Mouse (Mus musculus) B cell, adult 62 days (primary cell): ENCODE measurements around the gene A430089I19Rik. TPM values are rescaled to one million over a fixed set of nuclear protein-coding genes. Genes with fewer than 3 reads are reported as not detected.

Experiments used
- total RNA-seq: library from RNA; stranded (reverse); gene quantifications from 4 replicates; pipeline ENCODE4 v1.2.4, GENCODE M21; 2023

Gene A430089I19Rik
- not detected in 4 replicates for total RNA-seq

GRCm38 (mm10) chr5:94306696-94307095 is at the start of gene A430089I19Rik:
Gene A430089I19Rik, minus strand, starts transcription at chr5:94306796.

GRCm38 (mm10) chr5:94339449-94339848 is 32.9 kb upstream of the A430089I19Rik start, which contains the start of gene AA792892:
Gene AA792892, plus strand, starts transcription at chr5:94339749.

GRCm38 (mm10) chr5:94314135-94314534 is 7.5 kb upstream of the A430089I19Rik start, which contains the start of gene Gm6502:
Gene Gm6502, plus strand, starts transcription at chr5:94314435.

Other genes with a start within 250 kb of the A430089I19Rik start
- not detected in 4 replicates for gene BC061212, start 236.3 kb downstream of the A430089I19Rik start, total RNA-seq
- not detected in 4 replicates for gene Gm6351, start 230.4 kb downstream of the A430089I19Rik start, total RNA-seq
- not detected in 4 replicates for gene Gm3106, start 88.8 kb downstream of the A430089I19Rik start, total RNA-seq
- gene Gm6502, start 7.6 kb upstream of the A430089I19Rik start, total RNA-seq: not detected in 4 replicates
- gene AA792892, start 33.0 kb upstream of the A430089I19Rik start, total RNA-seq: 0.28 TPM in 1 of 4 replicates, not detected in the others
- not detected in 4 replicates for gene Gm7682, start 139.0 kb upstream of the A430089I19Rik start, total RNA-seq
- not detected in 4 replicates for gene Gm3139, start 219.5 kb upstream of the A430089I19Rik start, total RNA-seq